Mouse (Mus musculus) heart, embryonic 10.5 days (tissue): ENCODE measurements around the gene Gja8. TPM values are rescaled to one million over a fixed set of nuclear protein-coding genes. Genes with fewer than 3 reads are reported as not detected.
A peak's percentile ranks its signal among the peaks of the same experiment; 100 is the strongest.

ENCODE experiments used
- DNase-seq: peaks from one replicate; pipeline ENCODE4 v3.0.0-alpha.2; 2017; ENCODE audit warnings: low spot score
- H3K27ac ChIP-seq: fragments of 300-500 bp; sonication (generic); 2 replicates; pipeline ENCODE4 v1.5.1; 2016; ENCODE audit warnings: mild to moderate bottlenecking
- H3K27me3 ChIP-seq: fragments of 300-500 bp; sonication (generic); 2 replicates; pipeline ENCODE4 v1.6.1; 2016; ENCODE audit warnings: mild to moderate bottlenecking; ENCODE audit not compliant: poor library complexity, insufficient read depth, severe bottlenecking
- H3K36me3 ChIP-seq: fragments of 300-500 bp; sonication (generic); 2 replicates; pipeline ENCODE4 v1.6.1; 2016; ENCODE audit warnings: mild to moderate bottlenecking, moderate library complexity
- H3K4me1 ChIP-seq: fragments of 300-500 bp; sonication (generic); 2 replicates; pipeline ENCODE4 v1.6.1; 2016; ENCODE audit warnings: mild to moderate bottlenecking
- H3K4me3 ChIP-seq: fragments of 300-500 bp; sonication (generic); 2 replicates; pipeline ENCODE4 v1.5.1; 2016; ENCODE audit warnings: mild to moderate bottlenecking, moderate library complexity
- H3K9me3 ChIP-seq: fragments of 300-500 bp; sonication (generic); 2 replicates; pipeline ENCODE4 v1.6.1; 2016; ENCODE audit warnings: mild to moderate bottlenecking, moderate library complexity
- WGBS: fragments of 180-500 bp; shearing (Covaris S2); methylation state at CpG from one replicate; pipeline ENCODE4 v1.1.7; 2016; 5-methylcytosine and 5-hydroxymethylcytosine counted together
- polyA plus RNA-seq: library from polyadenylated mRNA; unstranded; fragments of >200 nt; fragmentation: Nextera tagmentation; extraction: Ambion mirVana; gene quantifications from 2 replicates; pipeline ENCODE4 v1.2.1, GENCODE M21; 2016

The Gja8 gene
- polyA plus RNA-seq, 1 experiment from 2014 or later = not detected

- Histone ChIP-seq H3K27me3 (no peaks in the 10 kb centered on the region), H3K4me3 (no peak overlapping the region), H3K27ac (no peak overlapping the region), H3K4me1 (no peaks in the 10 kb centered on the region), H3K9me3 (no peaks in the 10 kb centered on the region), H3K36me3 (peaks cover 75% of the 10 kb centered on the region)
- DNase-seq = peak; percentile 72
- 78% methylated on average over 8 of the region's 8 CpGs for WGBS
Measured at GRCm38 (mm10) chr3:96871070-96871469, 54.8 kb downstream of the Gja8 start.

- WGBS = 92% methylated on average over 2 of the region's 2 CpGs
- peaks cover 71% of the 10 kb centered on the region for H3K36me3 ChIP-seq
- no peaks in the 10 kb centered on the region for H3K9me3 ChIP-seq
- H3K4me3 ChIP-seq = no peak overlapping the region
- H3K27me3 ChIP-seq = no peaks in the 10 kb centered on the region
- DNase-seq = peak; percentile 56
- no peaks in the 10 kb centered on the region for H3K4me1 ChIP-seq
- no peak overlapping the region for H3K27ac ChIP-seq
Measured at GRCm38 (mm10) chr3:96870270-96870669, 55.5 kb downstream of the Gja8 start.

GRCm38 (mm10) chr3:96869091-96869490, 56.7 kb downstream of the Gja8 start:
- no peak overlapping the region for H3K27ac ChIP-seq
- WGBS = 90% methylated on average over 7 of the region's 7 CpGs
- no peak overlapping the region for H3K4me3 ChIP-seq
- peaks cover 61% of the 10 kb centered on the region for H3K36me3 ChIP-seq
- no peaks in the 10 kb centered on the region for H3K27me3 ChIP-seq
- DNase-seq = peak; percentile 71
- H3K4me1 ChIP-seq = no peaks in the 10 kb centered on the region
- H3K9me3 ChIP-seq = no peaks in the 10 kb centered on the region

- Histone ChIP-seq H3K36me3 (peaks cover 56% of the 10 kb centered on the region), H3K27me3 (no peaks in the 10 kb centered on the region)
Measured at GRCm38 (mm10) chr3:96868566-96868965, 57.3 kb downstream of the Gja8 start.

GRCm38 (mm10) chr3:96867863-96868262, 58.0 kb downstream of the Gja8 start:
- Histone ChIP-seq H3K27me3 (no peaks in the 10 kb centered on the region), H3K27ac (no peak overlapping the region), H3K36me3 (peaks cover 49% of the 10 kb centered on the region), H3K4me3 (no peak overlapping the region), H3K9me3 (no peaks in the 10 kb centered on the region), H3K4me1 (no peaks in the 10 kb centered on the region)
- 88% methylated on average over 3 of the region's 3 CpGs for whole genome bisulfite sequencing
- DNase-seq = no peak

More at GRCm38 (mm10) chr3:96868566-96868965, 57.3 kb downstream of the Gja8 start:
- 93% methylated on average over 8 of the region's 8 CpGs for WGBS
- Histone ChIP-seq H3K27ac (no peak overlapping the region), H3K4me1 (no peaks in the 10 kb centered on the region), H3K4me3 (no peak overlapping the region), H3K9me3 (no peaks in the 10 kb centered on the region)
- peak; percentile 56 for DNase-seq

Other genes with a start within 250 kb of the Gja8 start
- gene Pias3, start 229.6 kb downstream of the Gja8 start, polyA plus RNA-seq = 41.8 and 43.4 TPM in 2 replicates
- 7.1 and 8.5 TPM in 2 replicates for gene Nudt17, start 217.5 kb downstream of the Gja8 start, polyA plus RNA-seq
- gene Polr3c, start 198.4 kb downstream of the Gja8 start, polyA plus RNA-seq = 37.7 and 41.0 TPM in 2 replicates
- 47.9 and 59.6 TPM in 2 replicates for gene Rnf115, start 198.4 kb downstream of the Gja8 start, polyA plus RNA-seq
- gene Pdzk1, start 96.7 kb downstream of the Gja8 start, polyA plus RNA-seq = 0.98 TPM in 1 of 2 replicates, not detected in the other
- 0.06 TPM in 1 of 2 replicates, not detected in the other for gene Cd160, start 96.7 kb downstream of the Gja8 start, polyA plus RNA-seq
- 57.3 and 133 TPM in 2 replicates for gene Gja5, start 21.3 kb downstream of the Gja8 start, polyA plus RNA-seq
- 31.7 and 37.8 TPM in 2 replicates for gene Gpr89, start 20.7 kb downstream of the Gja8 start, polyA plus RNA-seq
- 54.0 and 66.9 TPM in 2 replicates for gene Acp6, start 232.8 kb upstream of the Gja8 start, polyA plus RNA-seq